Mouse (Mus musculus): ENCODE measurements around the gene Mthfr. TPM values are rescaled to one million over a fixed set of nuclear protein-coding genes. Genes with fewer than 3 reads are reported as not detected.

Mthfr gene
- polyA plus RNA-seq, 1 experiment from 2014 or later = 15.9 TPM

DNA sequence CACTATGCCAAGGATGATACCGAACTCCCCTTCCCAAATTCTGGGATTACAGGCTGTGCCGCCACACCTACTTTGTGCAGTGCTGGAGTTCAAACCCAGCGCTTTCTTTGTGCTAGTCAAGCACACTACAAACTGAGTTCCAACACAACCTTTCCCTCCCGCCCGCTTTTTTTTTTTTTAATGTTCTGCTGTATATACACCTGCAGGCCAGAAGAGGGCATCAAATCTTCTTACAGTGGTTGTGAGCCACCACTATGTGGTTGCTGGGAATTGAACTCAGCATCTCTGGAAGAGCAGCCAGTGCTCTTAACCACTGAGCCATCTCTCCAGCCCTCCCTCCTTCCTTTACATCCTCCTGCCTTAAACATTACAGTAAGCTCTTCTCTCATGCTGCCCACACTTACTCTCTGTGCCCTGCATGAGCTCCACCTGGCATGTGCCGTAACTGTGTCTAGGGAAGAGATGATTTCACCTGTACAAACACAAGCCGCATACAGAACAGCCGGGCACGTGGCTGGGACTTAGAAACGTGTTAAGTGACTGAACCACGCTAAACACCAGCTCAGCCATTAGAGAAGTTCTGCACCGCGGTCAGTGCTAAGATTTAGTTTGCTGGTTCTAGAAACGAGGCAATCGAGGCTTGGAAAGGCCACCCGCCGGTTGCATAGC lies 35.8 kb downstream of the Mthfr start:
- H3K9ac ChIP-seq = peak overlapping the region; percentile 50; the same call in 1 of the 2 replicates
- H3K27me3 ChIP-seq = no peaks in the 10 kb centered on the region
- H3K4me1 ChIP-seq = peaks cover 4% of the 10 kb centered on the region; the same call in 1 of the 2 replicates
- 50% methylated on average over 17 of the region's 17 CpGs for WGBS
- ATAC-seq = peak; percentile 26; the same call in 1 of the 2 replicates
- peak overlapping the region; percentile 57 for H3K4me2 ChIP-seq
- no peaks in the 10 kb centered on the region; the same call in 1 of the 2 replicates for H3K36me3 ChIP-seq (ENCODE audit: poor library complexity, severe bottlenecking)
- peak overlapping the region; percentile 28 for H3K4me3 ChIP-seq
- no peak overlapping the region for H3K27ac ChIP-seq
- H3K9me3 ChIP-seq (replicated peaks) = no peaks in the 10 kb centered on the region

DNA sequence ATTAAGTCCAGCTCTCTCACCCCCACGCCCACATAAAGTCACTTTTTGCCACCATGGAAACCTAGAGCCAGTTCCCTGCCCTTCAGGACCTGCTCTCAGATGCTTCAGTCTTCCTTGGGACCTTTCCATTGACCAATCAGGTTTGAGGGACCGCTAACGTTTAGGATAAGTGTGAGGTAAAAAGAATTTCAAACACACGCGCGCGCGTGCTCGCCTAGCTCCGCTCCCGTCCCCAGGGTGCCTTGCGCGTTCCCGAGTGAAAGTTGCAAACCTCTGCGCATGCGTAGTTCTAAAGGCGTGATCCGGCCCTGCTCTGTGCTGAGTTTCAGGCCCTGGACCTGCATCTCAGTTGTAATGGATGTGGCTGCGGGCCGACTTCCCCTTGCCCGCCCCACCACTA lies 36.4 kb downstream of the Mthfr start:
- WGBS = 39% methylated on average over 21 of the region's 21 CpGs
- Histone ChIP-seq H3K4me3 (peak overlapping the region; percentile 28), H3K9me3 (replicated peaks) (no peaks in the 10 kb centered on the region), H3K27me3 (no peaks in the 10 kb centered on the region), H3K4me1 (peaks cover 4% of the 10 kb centered on the region; the same call in 1 of the 2 replicates), H3K36me3 (ENCODE audit: poor library complexity, severe bottlenecking) (peaks cover 3% of the 10 kb centered on the region; the same call in 1 of the 2 replicates), H3K9ac (peak overlapping the region; percentile 50; the same call in 1 of the 2 replicates), H3K4me2 (peak overlapping the region; percentile 57), H3K27ac (no peak overlapping the region)
- ATAC-seq = peak; percentile 43; the same call in 1 of the 2 replicates

DNA sequence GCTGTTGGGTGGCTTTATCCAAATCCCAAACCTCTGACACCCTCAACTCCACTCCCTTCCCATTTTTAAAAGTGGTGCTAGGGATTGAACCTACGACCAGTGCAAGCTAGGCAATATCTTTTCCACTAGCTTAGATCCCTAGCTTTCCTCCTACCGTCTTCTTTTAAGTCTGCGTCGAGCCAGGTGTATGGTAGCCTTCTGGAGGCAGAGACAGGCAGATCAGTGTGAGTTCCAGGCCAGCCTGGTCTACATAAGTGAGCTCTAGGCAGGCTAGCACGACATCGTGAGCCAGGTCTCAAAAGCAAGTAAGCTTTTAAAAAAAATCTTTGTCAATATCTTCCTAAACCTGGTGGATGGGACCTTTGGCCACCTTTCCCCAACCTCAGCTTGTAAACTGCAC lies 37.0 kb downstream of the Mthfr start:
- Histone ChIP-seq H3K9me3 (replicated peaks) (no peaks in the 10 kb centered on the region), H3K4me3 (no peak overlapping the region), H3K36me3 (ENCODE audit: poor library complexity, severe bottlenecking) (peaks cover 8% of the 10 kb centered on the region; the same call in 1 of the 2 replicates), H3K4me2 (no peak overlapping the region), H3K4me1 (peaks cover 4% of the 10 kb centered on the region; the same call in 1 of the 2 replicates), H3K9ac (no peak overlapping the region), H3K27me3 (no peaks in the 10 kb centered on the region), H3K27ac (no peak overlapping the region)
- WGBS = 92% methylated on average over 6 of the region's 6 CpGs
- no peak for ATAC-seq

DNA sequence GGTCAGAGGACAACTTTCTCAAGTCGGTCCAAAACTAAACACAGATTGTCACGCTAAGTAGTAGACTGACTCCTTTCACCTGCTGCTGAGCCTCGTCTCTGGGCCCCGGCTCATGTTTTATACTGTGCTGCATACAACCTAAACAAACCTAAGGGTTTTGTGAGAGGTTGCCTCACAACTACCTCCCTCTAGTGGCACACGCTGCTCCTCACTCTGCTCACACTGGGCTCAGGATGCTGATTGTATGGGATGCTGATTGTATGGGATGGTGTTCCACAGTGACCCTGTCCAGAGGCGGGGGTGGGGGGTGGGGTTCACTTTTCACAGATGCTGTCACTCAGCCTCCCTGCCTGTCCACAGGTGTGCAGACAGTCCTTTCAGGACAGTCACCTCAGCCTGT lies 40.3 kb downstream of the Mthfr start:
- H3K4me2 ChIP-seq = no peak overlapping the region
- no peak for ATAC-seq
- H3K27ac ChIP-seq = no peak overlapping the region
- no peaks in the 10 kb centered on the region for H3K27me3 ChIP-seq
- peaks cover 8% of the 10 kb centered on the region; the same call in 1 of the 2 replicates for H3K36me3 ChIP-seq (ENCODE audit: poor library complexity, severe bottlenecking)
- H3K9me3 ChIP-seq (replicated peaks) = no peaks in the 10 kb centered on the region
- no peak overlapping the region for H3K9ac ChIP-seq
- peaks cover 4% of the 10 kb centered on the region; the same call in 1 of the 2 replicates for H3K4me1 ChIP-seq
- no peak overlapping the region for H3K4me3 ChIP-seq
- 68% methylated on average over 6 of the region's 6 CpGs for WGBS

DNA sequence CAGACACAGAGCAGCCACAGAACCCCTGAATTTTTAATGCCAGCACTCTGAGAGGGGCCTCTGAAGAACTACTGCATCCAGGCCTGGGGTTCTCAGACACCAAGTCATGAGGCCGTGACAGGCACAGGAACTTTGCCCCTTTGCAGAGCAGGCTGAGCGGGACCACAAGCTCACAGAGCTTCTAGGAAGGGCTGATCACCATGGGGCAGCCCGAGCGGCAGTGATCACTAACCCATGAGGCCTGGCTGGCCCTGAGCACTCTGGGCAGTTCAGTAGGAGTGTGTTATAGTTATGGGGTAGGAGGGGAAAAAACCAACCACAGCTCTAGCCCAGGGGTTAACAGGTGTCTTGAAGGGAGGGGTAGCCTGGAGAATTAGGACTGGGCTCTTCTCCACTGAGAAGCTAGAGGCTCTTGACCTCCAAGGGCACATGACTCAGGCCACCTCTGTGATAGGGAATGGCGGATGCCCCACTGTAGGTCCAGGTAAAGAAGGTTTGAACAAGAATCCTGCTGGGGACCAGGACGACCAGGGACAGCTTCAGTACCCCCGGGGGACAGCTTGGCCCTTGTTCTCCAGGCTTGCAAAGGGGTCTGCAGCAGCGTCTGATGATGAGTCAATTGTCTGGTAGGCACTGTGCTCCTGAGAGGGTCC lies 41.2 kb downstream of the Mthfr start:
- H3K9ac ChIP-seq = no peak overlapping the region
- H3K9me3 ChIP-seq (replicated peaks) = no peaks in the 10 kb centered on the region
- no peak overlapping the region for H3K4me3 ChIP-seq
- peaks cover 8% of the 10 kb centered on the region; the same call in 1 of the 2 replicates for H3K36me3 ChIP-seq (ENCODE audit: poor library complexity, severe bottlenecking)
- H3K27me3 ChIP-seq = no peaks in the 10 kb centered on the region
- ATAC-seq = no peak
- no peak overlapping the region for H3K27ac ChIP-seq
- WGBS = 95% methylated on average over 8 of the region's 8 CpGs
- peaks cover under 1% of the 10 kb centered on the region; the same call in 1 of the 2 replicates for H3K4me1 ChIP-seq
- no peak overlapping the region for H3K4me2 ChIP-seq

DNA sequence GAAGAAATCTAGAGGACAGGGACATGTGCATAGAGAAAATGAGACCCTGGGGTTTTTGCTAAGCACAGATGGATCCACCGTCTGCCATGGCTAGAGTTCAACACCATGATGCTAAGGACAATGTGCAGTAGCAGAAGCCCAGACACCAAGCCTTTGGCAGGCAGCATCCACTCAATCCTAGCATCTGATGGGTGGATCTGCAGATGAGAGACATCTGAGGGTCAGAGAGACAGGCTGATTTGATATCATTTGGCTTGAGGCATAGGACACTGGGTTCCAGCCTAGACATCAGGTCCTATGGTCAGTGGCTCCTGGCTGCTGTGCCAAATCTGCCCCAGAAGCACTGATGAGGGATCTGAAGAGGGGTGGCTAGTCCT lies 41.7 kb downstream of the Mthfr start:
- no peak overlapping the region for H3K4me2 ChIP-seq
- 86% methylated on average over 1 of the region's 1 CpGs for WGBS

DNA sequence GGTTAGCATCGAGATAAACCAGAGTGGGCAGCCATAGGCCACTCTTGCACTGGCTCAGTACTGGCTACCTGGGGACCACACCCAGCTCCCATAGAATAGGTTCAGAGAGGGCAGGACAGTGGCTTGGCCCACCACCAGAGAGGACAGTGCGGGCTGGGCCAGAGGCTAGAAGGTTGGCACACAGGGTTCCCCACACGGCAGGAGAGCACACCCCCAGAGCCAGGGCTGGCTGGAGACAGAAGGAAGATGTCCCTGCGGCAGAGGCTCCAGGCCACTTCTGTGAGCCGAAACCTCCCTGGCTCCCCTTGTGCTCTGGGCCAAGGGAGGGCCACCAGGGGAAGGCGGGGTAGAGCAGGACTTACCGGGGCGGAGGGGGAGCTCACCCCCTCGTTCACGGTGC lies 42.3 kb downstream of the Mthfr start:
- Histone ChIP-seq H3K4me2 (no peak overlapping the region), H3K27me3 (no peaks in the 10 kb centered on the region), H3K4me1 (no peaks in the 10 kb centered on the region), H3K9me3 (replicated peaks) (no peaks in the 10 kb centered on the region), H3K4me3 (no peak overlapping the region), H3K36me3 (ENCODE audit: poor library complexity, severe bottlenecking) (peaks cover 8% of the 10 kb centered on the region; the same call in 1 of the 2 replicates), H3K27ac (no peak overlapping the region), H3K9ac (no peak overlapping the region)
- WGBS = 96% methylated on average over 10 of the region's 10 CpGs
- ATAC-seq = no peak

More for the DNA sequence above, 41.7 kb downstream of the Mthfr start:
- Histone ChIP-seq H3K4me1 (no peaks in the 10 kb centered on the region), H3K27ac (no peak overlapping the region), H3K36me3 (ENCODE audit: poor library complexity, severe bottlenecking) (peaks cover 8% of the 10 kb centered on the region; the same call in 1 of the 2 replicates), H3K9me3 (replicated peaks) (no peaks in the 10 kb centered on the region), H3K9ac (no peak overlapping the region), H3K27me3 (no peaks in the 10 kb centered on the region), H3K4me3 (no peak overlapping the region)
- no peak for ATAC-seq

DNA sequence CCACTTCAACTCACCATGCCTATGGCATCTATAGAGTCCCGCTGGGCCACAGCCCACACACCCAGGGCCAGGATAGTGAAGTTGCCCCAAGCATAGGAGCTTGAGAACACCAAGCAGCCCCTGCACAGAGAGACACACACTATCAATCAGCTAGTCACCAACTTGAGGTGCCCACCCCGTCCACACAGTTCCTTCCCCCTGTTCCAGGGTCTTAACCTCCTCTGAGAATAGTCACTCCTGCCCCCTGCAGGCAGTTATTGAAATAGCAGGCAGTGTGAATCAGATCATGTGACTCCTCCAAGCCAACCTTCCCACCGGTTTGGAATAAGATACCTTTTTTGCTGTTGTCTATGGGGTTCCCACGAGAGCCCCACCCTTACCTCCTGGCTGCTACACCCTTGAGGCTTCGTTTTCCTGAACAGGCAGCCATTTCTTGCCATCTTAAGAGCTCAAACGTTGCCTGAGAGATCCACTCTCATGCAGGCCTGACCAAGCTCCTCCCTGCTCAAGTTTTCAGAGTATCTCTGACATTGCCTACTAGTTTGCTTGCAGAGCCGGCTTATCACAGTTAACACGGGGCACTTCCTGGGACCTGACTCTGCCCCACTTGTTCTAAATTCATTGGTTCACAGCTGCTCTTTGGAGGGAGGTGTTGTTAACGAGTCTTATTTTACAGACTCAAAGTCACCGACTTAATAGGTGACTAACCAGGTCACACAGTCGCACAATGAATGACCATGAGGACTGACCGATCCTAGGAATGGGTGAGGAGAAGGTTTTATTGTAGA lies 43.6 kb downstream of the Mthfr start:
- Histone ChIP-seq H3K27ac (no peak overlapping the region), H3K9me3 (replicated peaks) (no peaks in the 10 kb centered on the region), H3K4me1 (peaks cover 9% of the 10 kb centered on the region), H3K4me2 (no peak overlapping the region), H3K36me3 (ENCODE audit: poor library complexity, severe bottlenecking) (peaks cover 8% of the 10 kb centered on the region; the same call in 1 of the 2 replicates), H3K4me3 (no peak overlapping the region), H3K9ac (no peak overlapping the region), H3K27me3 (no peaks in the 10 kb centered on the region)
- ATAC-seq = peak; percentile 37; the same call in 1 of the 2 replicates
- WGBS = 53% methylated on average over 12 of the region's 12 CpGs

DNA sequence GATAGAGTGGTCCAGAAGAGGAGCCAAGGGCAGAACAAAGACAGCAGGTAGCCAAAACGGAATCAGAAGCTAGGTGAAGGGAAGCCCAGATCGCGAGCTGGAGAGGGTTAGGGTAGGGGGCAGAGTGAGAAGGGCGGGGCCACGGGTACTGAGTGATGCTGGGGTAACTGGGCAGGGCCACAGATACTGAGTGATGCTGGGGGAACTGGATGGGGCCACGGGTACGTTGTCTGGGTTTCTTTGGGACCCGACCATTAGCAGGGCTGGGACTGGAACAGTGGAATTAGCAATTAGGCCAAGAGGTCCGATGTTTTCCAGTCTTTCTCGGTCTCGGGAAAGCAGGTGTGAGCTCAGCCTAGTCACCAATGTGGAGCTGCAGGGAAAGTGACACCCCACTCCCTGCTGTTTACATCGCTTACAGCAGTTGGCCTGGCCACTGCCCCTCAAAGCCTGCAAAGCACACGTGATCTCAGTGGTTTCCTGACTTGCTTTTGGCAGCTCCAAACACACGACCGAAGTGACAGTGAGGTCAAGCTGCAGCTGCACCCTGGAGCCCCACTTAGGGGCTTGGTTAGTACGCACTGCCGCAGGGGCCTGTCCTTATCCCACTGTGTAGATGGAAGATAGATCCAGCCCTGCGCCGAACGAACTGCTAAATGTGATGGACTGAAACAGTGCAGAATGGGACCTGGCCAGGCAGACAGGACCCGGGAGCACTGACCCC lies 44.5 kb downstream of the Mthfr start:
- WGBS = 65% methylated on average over 21 of the region's 21 CpGs
- no peak overlapping the region for H3K27ac ChIP-seq
- H3K9me3 ChIP-seq (replicated peaks) = no peaks in the 10 kb centered on the region
- H3K4me1 ChIP-seq = peaks cover 18% of the 10 kb centered on the region
- H3K4me3 ChIP-seq = no peak overlapping the region
- no peaks in the 10 kb centered on the region for H3K27me3 ChIP-seq
- no peak overlapping the region for H3K9ac ChIP-seq
- no peak for ATAC-seq
- no peak overlapping the region for H3K4me2 ChIP-seq
- peaks cover 8% of the 10 kb centered on the region; the same call in 1 of the 2 replicates for H3K36me3 ChIP-seq (ENCODE audit: poor library complexity, severe bottlenecking)

DNA sequence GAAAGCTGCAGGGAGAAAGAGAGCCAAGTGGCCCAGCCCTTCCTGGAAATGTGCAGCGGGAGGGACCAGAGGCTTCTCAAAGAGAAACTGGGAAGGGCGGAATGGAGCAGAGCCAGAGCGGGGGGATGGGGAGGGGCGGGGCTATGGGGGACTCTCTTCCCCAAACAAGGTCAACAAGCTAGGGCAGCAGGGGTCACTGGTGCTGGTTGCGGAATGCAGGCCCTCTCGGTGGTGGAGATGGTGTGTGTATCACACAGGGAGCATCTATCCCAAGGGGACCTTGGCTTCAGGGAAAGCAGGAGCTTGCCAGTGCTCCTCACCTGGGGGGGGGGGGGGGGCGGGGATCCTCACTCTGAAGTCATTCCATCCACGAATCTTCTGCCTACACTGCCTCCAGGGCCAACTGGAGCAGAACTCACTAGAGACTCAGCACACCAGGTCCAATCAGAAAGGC lies 45.4 kb downstream of the Mthfr start:
- Histone ChIP-seq H3K27ac (no peak overlapping the region), H3K9ac (no peak overlapping the region), H3K36me3 (ENCODE audit: poor library complexity, severe bottlenecking) (peaks cover 8% of the 10 kb centered on the region; the same call in 1 of the 2 replicates), H3K27me3 (no peaks in the 10 kb centered on the region), H3K9me3 (replicated peaks) (no peaks in the 10 kb centered on the region), H3K4me3 (no peak overlapping the region), H3K4me1 (peaks cover 23% of the 10 kb centered on the region), H3K4me2 (no peak overlapping the region)
- 16% methylated on average over 7 of the region's 8 CpGs for WGBS
- ATAC-seq = no peak

DNA sequence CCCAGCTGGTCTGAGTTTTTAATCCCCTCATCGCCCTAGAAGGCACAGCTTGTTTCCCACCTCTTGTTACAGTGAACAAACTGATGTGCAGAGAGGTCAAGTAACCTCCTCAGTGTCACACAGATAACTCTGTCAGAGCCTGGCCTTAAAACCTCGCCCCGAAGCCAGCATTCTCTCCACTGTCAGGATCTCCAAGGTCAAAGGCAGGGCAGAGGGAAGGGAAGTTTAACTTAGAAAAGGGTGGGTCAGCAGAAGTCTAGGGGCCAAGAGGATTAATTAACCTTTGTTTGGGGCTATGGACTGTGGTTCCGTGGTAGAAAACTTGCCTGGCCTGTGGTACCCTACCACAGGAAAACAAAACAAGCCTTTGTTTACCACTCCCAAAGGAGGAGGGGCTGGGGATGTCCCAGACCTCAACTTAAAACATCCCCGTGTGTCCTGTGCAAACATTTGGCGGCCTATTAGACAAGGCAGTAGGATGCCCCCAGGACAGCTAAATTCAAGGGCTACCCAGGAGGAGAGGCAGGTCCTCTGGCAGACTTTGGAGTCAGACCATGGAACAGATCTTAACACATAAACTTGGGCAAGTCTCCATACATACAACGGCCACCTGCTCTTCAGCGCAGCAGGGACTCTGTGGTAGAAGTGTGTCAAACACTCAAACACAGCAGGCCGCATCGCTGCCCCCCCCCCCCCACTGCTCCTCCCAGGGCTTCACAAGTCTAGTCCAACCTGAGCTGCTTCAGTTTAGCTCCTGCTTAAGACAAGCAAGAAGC lies 46.4 kb downstream of the Mthfr start:
- Histone ChIP-seq H3K4me1 (peaks cover 23% of the 10 kb centered on the region), H3K4me3 (no peak overlapping the region), H3K36me3 (ENCODE audit: poor library complexity, severe bottlenecking) (peaks cover 5% of the 10 kb centered on the region; the same call in 1 of the 2 replicates), H3K4me2 (no peak overlapping the region), H3K27ac (no peak overlapping the region), H3K9me3 (replicated peaks) (no peaks in the 10 kb centered on the region), H3K27me3 (no peaks in the 10 kb centered on the region), H3K9ac (0 out of 2 replicates have a peak overlapping the region, but pooled peaks have one; percentile 40)
- 50% methylated on average over 10 of the region's 10 CpGs for WGBS
- ATAC-seq = no peak
